8 mouse cellular contexts compared by ENCODE assay signal in the genomic region with DNA sequence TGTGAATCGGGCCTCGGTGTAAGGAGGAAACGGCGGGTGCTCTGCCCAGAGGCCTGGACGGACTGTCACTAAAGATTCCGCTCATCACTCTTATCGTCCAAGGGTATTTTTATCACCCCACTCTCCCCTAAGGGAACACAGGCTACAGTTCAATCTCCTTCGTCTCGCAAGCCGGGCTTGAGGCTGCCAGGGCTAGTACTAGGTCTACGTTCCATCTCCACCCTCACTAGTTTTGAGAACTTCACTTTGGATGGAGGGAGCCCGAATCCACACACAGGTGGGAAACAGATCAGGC. TPM values are rescaled to one million over a fixed set of nuclear protein-coding genes. Genes with fewer than 3 reads are reported as not detected.
DNase-seq lines count a peak whose midpoint lies in the region; ATAC-seq and TF ChIP-seq lines count a peak whose summit lies in the region.

No protein-coding gene starts in this region.

- H3K9me3 ChIP-seq in heart, embryonic 14.5 days (ENCODE audit: control insufficient read depth, low read length), result no peaks in the 10 kb centered on the region
- no peaks in the 10 kb centered on the region for H3K9me3 ChIP-seq in G1E (replicated peaks)
- H3K9me3 ChIP-seq in hindbrain, embryonic 12.5 days (replicated peaks), result no peaks in the 10 kb centered on the region
- H3K9me3 ChIP-seq in midbrain, embryonic 11.5 days (ENCODE audit: control insufficient read depth, low read length), result no peaks in the 10 kb centered on the region

- H3K4me3 ChIP-seq in heart, embryonic 14.5 days (ENCODE audit: control insufficient read depth in 1 of 2, insufficient read depth in 1 of 2, low read depth in 1 of 2, low read length in 2 of 2), result peak overlapping the region; percentile 96 to 99
- peak overlapping the region; percentile 91 for H3K4me3 ChIP-seq in G1E (ENCODE audit: low read depth, low read length)
- peak overlapping the region; percentile 97 for H3K4me3 ChIP-seq in hindbrain, embryonic 12.5 days
- H3K4me3 ChIP-seq in midbrain, embryonic 11.5 days (ENCODE audit: low read depth, low read length), result peak overlapping the region; percentile 99

- peak overlapping the region; percentile 97 to 99 for H3K27ac ChIP-seq in heart, embryonic 14.5 days (replicated peaks in 1 of 2; ENCODE audit: control insufficient read depth in 1 of 2, insufficient read depth in 1 of 2, low read depth in 2 of 2, low read length in 2 of 2)
- peak overlapping the region; percentile 95 for H3K27ac ChIP-seq in hindbrain, embryonic 12.5 days
- peak overlapping the region; percentile 92 for H3K27ac ChIP-seq in midbrain, embryonic 11.5 days (ENCODE audit: low read depth, low read length)

- TF ChIP-seq CTCF in G1E (IDR thresholded peaks at IDR 0.05; ENCODE audit: low read depth, low read length), result no peak

- H3K36me3 ChIP-seq in heart, embryonic 14.5 days (ENCODE audit: control insufficient read depth, insufficient read depth, low read length), result peaks cover 86% of the 10 kb centered on the region
- H3K36me3 ChIP-seq in G1E (replicated peaks), result peaks cover 45% of the 10 kb centered on the region
- H3K36me3 ChIP-seq in hindbrain, embryonic 12.5 days, result peaks cover 65% of the 10 kb centered on the region
- H3K36me3 ChIP-seq in midbrain, embryonic 11.5 days (ENCODE audit: control insufficient read depth, insufficient read depth, low read length), result peaks cover 36% of the 10 kb centered on the region

- H3K27me3 ChIP-seq in heart, embryonic 14.5 days (ENCODE audit: control insufficient read depth, insufficient read depth, low read length), result no peaks in the 10 kb centered on the region
- H3K27me3 ChIP-seq in G1E (ENCODE audit: insufficient read depth, low read length), result peaks cover 19% of the 10 kb centered on the region
- no peaks in the 10 kb centered on the region for H3K27me3 ChIP-seq in hindbrain, embryonic 12.5 days
- H3K27me3 ChIP-seq in midbrain, embryonic 11.5 days (ENCODE audit: control insufficient read depth, insufficient read depth, low read length), result no peaks in the 10 kb centered on the region

- H3K4me2 ChIP-seq in heart, embryonic 14.5 days (ENCODE audit: low read length), result peak overlapping the region; percentile 73
- H3K4me2 ChIP-seq in hindbrain, embryonic 12.5 days (replicated peaks), result peak overlapping the region; percentile 91
- H3K4me2 ChIP-seq in midbrain, embryonic 11.5 days, result peak overlapping the region; percentile 68

- intact Hi-C loops in heart, postnatal 10 days (cut with DNase I), result no loop called here

- peak overlapping the region; percentile 99 for H3K9ac ChIP-seq in heart, embryonic 14.5 days (ENCODE audit: low read length)
- peak overlapping the region; percentile 97 for H3K9ac ChIP-seq in hindbrain, embryonic 12.5 days
- H3K9ac ChIP-seq in midbrain, embryonic 11.5 days (ENCODE audit: low read length), result peak overlapping the region; percentile 94

- H3K4me1 ChIP-seq in heart, embryonic 14.5 days (ENCODE audit: control insufficient read depth in 2 of 2, insufficient read depth in 2 of 2, low read length in 2 of 2), result peaks cover 10% of the 10 kb centered on the region in 2 experiments
- H3K4me1 ChIP-seq in G1E (ENCODE audit: insufficient read depth, low read depth, low read length), result peaks cover 46% of the 10 kb centered on the region
- peaks cover 25% of the 10 kb centered on the region for H3K4me1 ChIP-seq in hindbrain, embryonic 12.5 days
- peaks cover 15% of the 10 kb centered on the region for H3K4me1 ChIP-seq in midbrain, embryonic 11.5 days (ENCODE audit: control insufficient read depth, insufficient read depth, low read length)

- no peak for ATAC-seq in heart, embryonic 14.5 days (ENCODE audit: insufficient number of reproducible peaks, insufficient read depth, low FRiP score, low read depth)
- no peak for ATAC-seq in G1E (ENCODE audit: extremely low read depth, insufficient number of reproducible peaks, low FRiP score, poor library complexity, severe bottlenecking)
- no peak for ATAC-seq in hindbrain, embryonic 12.5 days (ENCODE audit: low FRiP score)
- ATAC-seq in midbrain, embryonic 11.5 days (ENCODE audit: low FRiP score), result no peak
- no peak for ATAC-seq in cerebellum, adult (ENCODE audit: insufficient number of reproducible peaks, low FRiP score, low TSS enrichment)

- 3% methylated on average over 12 of the region's 12 CpGs for WGBS in heart, embryonic 14.5 days
- 13% methylated on average over 12 of the region's 12 CpGs for WGBS in hindbrain, embryonic 12.5 days
- WGBS in midbrain, embryonic 11.5 days, result 12% methylated on average over 12 of the region's 12 CpGs

- no peak for DNase-seq in heart, postnatal 10 days
- peak; percentile 21 for DNase-seq in G1E (ENCODE audit: low spot score)
- DNase-seq in midbrain, embryonic 11.5 days (ENCODE audit: low spot score, missing footprints), result peak; percentile 91
- DNase-seq in right cerebral cortex, adult 2 months (ENCODE audit: low spot score in 2 of 2), result no peak
- DNase-seq in layer of hippocampus, postnatal 36 days, result no peak

RNA-seq across cellular contexts. Expression of a gene that starts 0.8 kb away (rescaled TPM):
- 54.4 and 57.0 TPM in 2 replicates for polyA plus RNA-seq in heart, embryonic 14.5 days (2014; fragmentation: Nextera tagmentation; extraction: Ambion mirVana)
- 100 to 1,000 TPM in 1 of 2 experiments, 10 to 100 TPM in 1; 98.4 to 103 TPM for total RNA-seq in heart, postnatal 10 days (2021)
- total RNA-seq in G1E (2014; fragmentation: Nextera tagmentation) (70.6 and 197 TPM in 2 replicates), G1E (2017) (41.3 and 44.7 TPM in 2 replicates)
- polyA plus RNA-seq in G1E (2012), result 87.7 and 102 TPM in 2 replicates
- 107 and 112 TPM in 2 replicates for polyA plus RNA-seq in hindbrain, embryonic 12.5 days (2016; fragmentation: Nextera tagmentation; extraction: Ambion mirVana)
- 62.2 and 63.0 TPM in 2 replicates for polyA plus RNA-seq in midbrain, embryonic 11.5 days (2014; fragmentation: Nextera tagmentation; extraction: Ambion mirVana)
- 100 to 1,000 TPM; 140 to 165 TPM for total RNA-seq in layer of hippocampus, postnatal 36 days (2021)

RNA-seq across cellular contexts. Expression of a gene that starts 11.7 kb away (rescaled TPM):
- polyA plus RNA-seq in heart, embryonic 14.5 days (2014; fragmentation: Nextera tagmentation; extraction: Ambion mirVana), result 38.9 and 41.5 TPM in 2 replicates
- 100 to 1,000 TPM; 284 to 331 TPM for total RNA-seq in heart, postnatal 10 days (2021)
- total RNA-seq in G1E (2014; fragmentation: Nextera tagmentation) (0.15 TPM in 1 of 2 replicates, not detected in the other), G1E (2017) (0.11 and 0.17 TPM in 2 replicates)
- polyA plus RNA-seq in G1E (2012), result 0.07 TPM in 2 replicates
- polyA plus RNA-seq in hindbrain, embryonic 12.5 days (2016; fragmentation: Nextera tagmentation; extraction: Ambion mirVana), result 44.1 and 44.8 TPM in 2 replicates
- 20.1 and 21.4 TPM in 2 replicates for polyA plus RNA-seq in midbrain, embryonic 11.5 days (2014; fragmentation: Nextera tagmentation; extraction: Ambion mirVana)
- total RNA-seq in layer of hippocampus, postnatal 36 days (2021), result 10 to 100 TPM; 25.1 to 34.4 TPM

RNA-seq across cellular contexts. Expression of a gene that starts 16.3 kb away (rescaled TPM):
- polyA plus RNA-seq in heart, embryonic 14.5 days (2014; fragmentation: Nextera tagmentation; extraction: Ambion mirVana), result 62.8 and 78.8 TPM in 2 replicates
- total RNA-seq in heart, postnatal 10 days (2021), result 10 to 100 TPM; 84.4 to 86.3 TPM
- total RNA-seq in G1E (2014; fragmentation: Nextera tagmentation), result 320 and 349 TPM in 2 replicates
- total RNA-seq in G1E (2017), result 196 and 201 TPM in 2 replicates
- polyA plus RNA-seq in G1E (2012), result 138 and 248 TPM in 2 replicates
- polyA plus RNA-seq in hindbrain, embryonic 12.5 days (2016; fragmentation: Nextera tagmentation; extraction: Ambion mirVana), result 82.9 and 94.0 TPM in 2 replicates
- polyA plus RNA-seq in midbrain, embryonic 11.5 days (2014; fragmentation: Nextera tagmentation; extraction: Ambion mirVana), result 103 TPM in 2 replicates
- total RNA-seq in layer of hippocampus, postnatal 36 days (2021), result 10 to 100 TPM; 72.1 to 88.7 TPM

RNA-seq across cellular contexts. Expression of a gene that starts 25.4 kb away (rescaled TPM):
- polyA plus RNA-seq in heart, embryonic 14.5 days (2014; fragmentation: Nextera tagmentation; extraction: Ambion mirVana), result 85.1 and 91.9 TPM in 2 replicates
- total RNA-seq in heart, postnatal 10 days (2021), result 10 to 100 TPM; 83.5 to 89.6 TPM
- total RNA-seq in G1E (2014; fragmentation: Nextera tagmentation), result 179 and 214 TPM in 2 replicates
- 150 and 161 TPM in 2 replicates for total RNA-seq in G1E (2017)
- 99.7 and 143 TPM in 2 replicates for polyA plus RNA-seq in G1E (2012)
- 162 and 171 TPM in 2 replicates for polyA plus RNA-seq in hindbrain, embryonic 12.5 days (2016; fragmentation: Nextera tagmentation; extraction: Ambion mirVana)
- polyA plus RNA-seq in midbrain, embryonic 11.5 days (2014; fragmentation: Nextera tagmentation; extraction: Ambion mirVana), result 160 and 175 TPM in 2 replicates
- 100 to 1,000 TPM; 139 to 141 TPM for total RNA-seq in layer of hippocampus, postnatal 36 days (2021)

RNA-seq across cellular contexts. Expression of a gene that starts 29.9 kb away (rescaled TPM):
- 87.0 and 94.7 TPM in 2 replicates for polyA plus RNA-seq in heart, embryonic 14.5 days (2014; fragmentation: Nextera tagmentation; extraction: Ambion mirVana)
- 10 to 100 TPM; 29.2 to 33.4 TPM for total RNA-seq in heart, postnatal 10 days (2021)
- total RNA-seq in G1E (2014; fragmentation: Nextera tagmentation) (14.7 and 21.2 TPM in 2 replicates), G1E (2017) (52.8 and 63.1 TPM in 2 replicates)
- 112 and 116 TPM in 2 replicates for polyA plus RNA-seq in G1E (2012)
- 57.7 and 57.9 TPM in 2 replicates for polyA plus RNA-seq in hindbrain, embryonic 12.5 days (2016; fragmentation: Nextera tagmentation; extraction: Ambion mirVana)
- 34.4 and 36.2 TPM in 2 replicates for polyA plus RNA-seq in midbrain, embryonic 11.5 days (2014; fragmentation: Nextera tagmentation; extraction: Ambion mirVana)
- total RNA-seq in layer of hippocampus, postnatal 36 days (2021), result 10 to 100 TPM; 16.6 to 18.1 TPM

Comparison
In these comparisons a context has a peak if more than half of its experiments do, and no peak if none do; other contexts are left out.
1. DNase-seq: peak in G1E (single experiment) and midbrain, embryonic 11.5 days (single experiment); none in heart, postnatal 10 days (0 of 2), right cerebral cortex, adult 2 months (0 of 2) and layer of hippocampus, postnatal 36 days (0 of 2).
2. RNA of a gene that starts 11.7 kb away (polyA plus RNA-seq): 44.1 to 44.8 TPM in hindbrain, embryonic 12.5 days, 38.9 to 41.5 TPM in heart, embryonic 14.5 days and 20.1 to 21.4 TPM in midbrain, embryonic 11.5 days; 0.07 TPM in G1E; every median in the first group is over 10 times any median in the second.
3. Peak in every context shown above with its lines, with median percentiles within 50 percentile points of each other: H3K27ac ChIP-seq, H3K4me2 ChIP-seq, H3K4me3 ChIP-seq and H3K9ac ChIP-seq.